Mouse (Mus musculus): ENCODE measurements at regions not wholly inside any gene's neighbourhood (a gene's known extent, or its start where the extent isn't known, plus 50 kb on each side); places are given as distances from the start of the nearest gene placed in this dataset.

- no peak for DNase-seq
These were observed 467.6 kb downstream of the Gabrg2 start for GRCm38 (mm10) chr11:41533009-41533408.

DNA sequence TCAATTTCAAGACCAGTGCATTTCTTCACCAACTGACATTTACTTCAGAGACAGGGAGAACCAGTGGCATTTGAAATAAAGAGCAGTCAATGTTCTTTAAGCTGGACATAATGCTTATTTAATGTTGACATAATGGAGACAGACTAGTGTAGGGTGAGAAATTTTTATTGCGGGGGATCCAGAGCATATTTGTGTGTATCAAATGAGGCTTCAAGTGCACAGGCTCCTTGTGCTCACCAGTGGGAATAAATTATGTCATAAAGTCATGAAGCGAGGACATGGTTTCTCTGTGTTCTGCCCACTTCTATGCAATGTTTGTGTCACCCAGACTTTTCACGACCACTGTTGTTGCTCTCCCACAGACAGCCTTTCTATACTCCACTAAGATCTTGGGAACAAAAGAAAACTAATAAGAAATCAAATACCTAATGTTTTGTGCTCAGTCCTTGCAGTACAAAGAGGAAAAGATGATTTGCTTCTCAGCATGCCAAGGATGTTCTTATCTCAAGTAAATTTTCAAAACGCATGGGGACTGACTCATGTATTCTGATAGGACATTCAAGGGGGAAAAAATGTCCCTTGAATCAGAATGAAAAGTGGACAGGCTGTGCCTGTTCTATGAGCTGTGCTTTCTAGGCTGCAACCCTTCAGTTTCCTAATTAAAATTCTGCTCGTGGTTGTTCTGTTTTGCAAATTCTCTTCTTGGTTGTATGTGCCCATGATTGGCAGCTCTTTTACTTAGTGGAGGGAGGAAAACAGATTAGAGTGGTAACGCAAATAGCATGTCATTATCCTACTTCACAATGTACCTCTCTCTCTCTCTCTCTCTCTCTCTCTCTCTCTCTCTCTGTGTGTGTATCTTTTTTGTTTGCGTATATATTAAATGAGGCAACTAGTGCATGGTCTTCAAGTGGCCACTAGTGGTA is 468.4 kb downstream of the Gabrg2 start:
- peak; percentile 9 for DNase-seq

DNA sequence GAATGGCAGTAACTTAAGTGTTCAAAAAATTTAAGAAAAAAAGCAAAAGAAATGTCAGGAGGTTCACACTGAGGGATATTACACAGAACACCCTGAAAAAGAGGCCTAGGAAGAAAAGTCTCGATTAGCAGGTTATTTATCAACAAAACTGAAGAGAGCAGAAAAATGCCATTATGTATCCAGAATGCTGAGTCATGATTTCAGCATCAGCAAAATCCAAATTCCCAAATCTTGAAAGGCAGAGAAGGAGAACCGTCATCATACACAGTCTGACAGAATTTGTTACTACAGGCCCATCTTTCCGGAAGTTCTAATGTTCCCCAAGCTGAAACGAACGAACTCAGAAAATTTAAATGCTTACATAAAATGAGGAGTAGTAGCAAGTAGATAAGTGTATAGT is 475.7 kb downstream of the Gabrg2 start:
- no peak for DNase-seq

- DNase-seq = peak; percentile 7
These were observed 507.4 kb downstream of the Gabrg2 start for GRCm38 (mm10) chr11:41493277-41493676.

GRCm38 (mm10) chr11:41491966-41492365 is 508.7 kb downstream of the Gabrg2 start:
- no peak for DNase-seq

DNA sequence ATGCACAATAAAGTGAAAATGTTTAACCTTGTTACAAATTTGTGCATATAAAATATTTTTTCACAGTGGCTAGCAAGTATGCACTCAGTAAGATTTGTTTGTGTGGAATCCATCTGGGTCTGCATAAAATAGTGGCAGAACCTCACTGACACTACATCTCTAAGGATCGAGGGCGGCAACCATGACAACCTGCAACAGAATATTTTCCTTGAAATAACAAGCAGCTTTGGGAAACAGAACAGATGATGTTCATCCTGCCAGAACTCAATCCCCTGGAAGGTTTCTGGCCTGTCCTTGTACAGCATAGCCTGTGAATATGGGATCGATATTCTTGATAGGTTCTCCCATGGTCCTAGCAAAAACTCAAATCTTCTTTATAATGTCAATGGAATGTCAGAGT is 509.4 kb downstream of the Gabrg2 start:
- DNase-seq = no peak

DNA sequence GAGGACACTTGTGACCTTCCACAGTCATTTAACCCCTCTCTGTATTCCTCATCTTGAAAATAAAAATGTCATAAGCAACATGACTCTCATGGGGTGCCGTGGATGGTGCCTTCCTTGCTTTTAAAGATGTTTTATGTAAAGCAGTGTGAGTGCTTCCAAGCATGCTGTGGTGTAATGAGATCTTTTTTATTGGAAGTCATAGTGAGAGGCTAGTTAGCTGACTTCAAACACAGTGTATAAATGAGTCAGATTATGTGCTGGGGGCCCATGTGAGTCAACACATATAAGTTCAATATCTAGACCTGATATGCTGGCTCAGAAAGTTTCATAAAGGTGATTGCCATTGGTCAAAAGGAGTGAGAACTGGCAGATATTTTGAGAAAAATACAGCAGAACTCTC is 516.8 kb downstream of the Gabrg2 start:
- no peak for DNase-seq

DNA sequence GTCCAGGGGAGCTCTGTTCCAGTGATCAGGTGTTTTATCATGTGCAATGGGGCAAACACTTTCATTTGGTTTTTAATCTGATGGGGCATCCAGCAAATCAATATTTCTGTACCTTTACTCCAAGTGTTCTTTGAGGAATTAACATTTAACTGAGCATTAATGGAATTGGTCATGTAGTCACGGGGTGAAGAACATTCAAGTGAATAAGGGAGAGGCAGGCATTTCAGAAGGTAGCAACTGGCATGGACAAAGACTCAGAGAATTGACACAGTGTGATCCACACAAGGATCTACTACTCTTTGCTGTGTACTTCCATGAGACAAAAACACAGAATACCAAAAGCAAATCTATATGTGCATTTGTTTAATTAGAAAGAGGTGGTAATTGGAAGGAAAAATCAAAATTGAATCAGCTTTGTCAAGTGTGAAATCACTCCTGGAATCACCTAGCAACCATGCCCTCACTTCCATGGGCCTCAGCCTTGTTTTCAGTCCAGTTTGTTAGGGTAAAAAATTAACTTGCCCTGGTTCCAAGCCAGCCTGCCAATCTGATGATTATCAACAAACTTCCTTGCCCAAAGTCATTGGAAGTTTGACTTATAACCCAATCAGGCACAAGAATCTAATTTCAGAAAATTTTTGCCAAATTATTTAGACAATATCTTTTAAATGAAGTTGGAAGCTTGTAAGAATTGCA is 529.6 kb downstream of the Gabrg2 start:
- DNase-seq = no peak

GRCm38 (mm10) chr11:41467330-41467729 is 533.3 kb downstream of the Gabrg2 start:
- no peak for DNase-seq

- DNase-seq = peak; percentile 5
These were observed 566.8 kb downstream of the Gabrg2 start for GRCm38 (mm10) chr11:41433846-41434245.

DNA sequence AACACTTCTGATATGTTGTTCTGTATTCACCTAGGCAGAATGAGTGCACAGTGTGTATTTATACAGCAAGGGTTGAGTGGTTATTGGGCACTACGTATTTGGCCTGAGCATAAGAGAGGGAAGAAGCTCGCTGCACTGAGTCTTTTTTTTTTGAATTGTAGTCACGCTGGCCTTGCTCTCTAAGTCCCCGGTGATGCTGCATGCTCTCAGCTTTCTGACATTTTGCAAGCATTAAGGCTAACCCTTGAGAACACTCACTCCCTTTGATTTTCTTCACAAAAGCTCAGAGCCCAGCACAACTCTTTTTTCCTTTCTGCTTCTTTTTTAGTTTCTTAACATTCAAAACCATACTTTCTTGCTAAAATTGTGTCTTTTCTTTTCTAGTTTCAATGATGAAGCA is 575.1 kb downstream of the Gabrg2 start:
- no peak for DNase-seq

All from embryo, embryonic 11 days (tissue).